Mouse (Mus musculus) retina, postnatal 1 day (tissue): ENCODE measurements around the gene Nxpe3.

Source experiments
- DNase-seq: peaks from one replicate; pipeline ENCODE4 v3.0.0-alpha.2; 2012

Gene Nxpe3

GRCm38 (mm10) chr16:55832617-55833016, 62.5 kb downstream of the Nxpe3 start:
- no peak for DNase-seq

- DNase-seq: no peak
Observed at GRCm38 (mm10) chr16:55832040-55832439, 63.0 kb downstream of the Nxpe3 start.

GRCm38 (mm10) chr16:55831451-55831850, 63.6 kb downstream of the Nxpe3 start:
- DNase-seq: no peak

- DNase-seq: peak; percentile 52
Observed at GRCm38 (mm10) chr16:55823398-55824155, 71.5 kb downstream of the Nxpe3 start.

GRCm38 (mm10) chr16:55822741-55823397, 72.2 kb downstream of the Nxpe3 start:
- DNase-seq: no peak

GRCm38 (mm10) chr16:55821997-55822740, 72.9 kb downstream of the Nxpe3 start:
- DNase-seq: peak; percentile 91

GRCm38 (mm10) chr16:55821571-55821981, 73.5 kb downstream of the Nxpe3 start:
- DNase-seq: peak; percentile 53

- DNase-seq: no peak
Observed at GRCm38 (mm10) chr16:55820916-55821570, 74.0 kb downstream of the Nxpe3 start.

- DNase-seq: no peak
Observed at GRCm38 (mm10) chr16:55820161-55820915, 74.7 kb downstream of the Nxpe3 start.

- DNase-seq: peak; percentile 93
Observed at GRCm38 (mm10) chr16:55819186-55819861, 75.8 kb downstream of the Nxpe3 start.

- DNase-seq: no peak
Observed at GRCm38 (mm10) chr16:55817717-55818515, 77.2 kb downstream of the Nxpe3 start.

GRCm38 (mm10) chr16:55816202-55816941, 78.7 kb downstream of the Nxpe3 start:
- DNase-seq: no peak

GRCm38 (mm10) chr16:55815466-55815865, 79.6 kb downstream of the Nxpe3 start:
- no peak for DNase-seq

GRCm38 (mm10) chr16:55814686-55815085, 80.4 kb downstream of the Nxpe3 start:
- no peak for DNase-seq

GRCm38 (mm10) chr16:55813916-55814315, 81.2 kb downstream of the Nxpe3 start:
- no peak for DNase-seq

- no peak for DNase-seq
Observed at GRCm38 (mm10) chr16:55811792-55812191, 83.3 kb downstream of the Nxpe3 start.

GRCm38 (mm10) chr16:55809779-55810514, 85.1 kb downstream of the Nxpe3 start:
- no peak for DNase-seq

- no peak for DNase-seq
Observed at GRCm38 (mm10) chr16:55809345-55809744, 85.7 kb downstream of the Nxpe3 start.

- peak; percentile 90 for DNase-seq
Observed at GRCm38 (mm10) chr16:55807505-55807932, 87.6 kb downstream of the Nxpe3 start.
